Mouse (Mus musculus): ENCODE results near the gene Cacna1i.
A peak's percentile ranks its signal among the peaks of the same experiment; 100 is the strongest.

Gene Cacna1i

DNA sequence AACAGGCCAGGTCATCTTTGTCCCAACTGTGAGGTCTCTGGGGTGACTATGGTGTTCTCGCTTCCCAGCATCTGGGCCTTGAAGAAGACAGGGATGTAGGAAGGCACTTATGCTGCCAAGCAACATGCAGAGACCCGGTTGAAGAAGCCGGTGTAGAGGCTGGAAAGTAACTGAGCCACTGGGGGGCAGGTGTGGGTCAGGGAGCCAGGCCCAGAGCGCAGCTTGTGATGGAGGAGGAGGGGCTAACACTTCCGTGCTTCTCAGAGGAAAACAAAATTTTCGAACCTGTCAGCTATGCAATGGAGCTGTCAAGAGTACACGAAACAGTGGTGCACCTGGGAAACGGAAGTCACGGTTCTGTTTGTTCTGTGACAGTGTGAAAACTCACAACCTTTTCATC, 9.9 kb upstream of the Cacna1i start:
- no peak for DNase-seq (ENCODE audit: low read depth)

GRCm38 (mm10) chr15:80277625-80278024, 9.4 kb upstream of the Cacna1i start:
- peak; percentile 58 for DNase-seq (ENCODE audit: low read depth)

GRCm38 (mm10) chr15:80278121-80278759, 8.8 kb upstream of the Cacna1i start:
- DNase-seq (ENCODE audit: low read depth): no peak

GRCm38 (mm10) chr15:80279053-80279452, 8.0 kb upstream of the Cacna1i start:
- DNase-seq (ENCODE audit: low read depth): no peak

DNA sequence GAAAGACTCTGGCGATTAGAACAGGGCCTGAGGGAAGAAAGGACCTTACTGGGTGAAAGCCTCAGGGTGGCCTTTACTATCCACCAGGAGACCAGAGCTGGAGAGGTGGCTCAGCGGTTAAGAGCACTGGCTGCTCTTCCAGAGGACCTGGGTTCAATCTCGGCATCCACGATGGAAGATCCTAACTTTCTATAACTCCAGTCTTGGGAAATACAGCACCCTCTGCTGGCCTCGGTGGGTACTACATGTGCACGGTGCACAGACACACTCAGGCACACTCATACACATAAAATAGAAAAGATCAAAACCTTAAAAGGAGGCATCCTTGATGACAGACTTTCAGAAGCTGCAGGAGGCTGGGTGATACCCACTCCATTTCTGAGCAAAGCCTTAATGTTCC, 6.4 kb upstream of the Cacna1i start:
- peak; percentile 62 for DNase-seq (ENCODE audit: low read depth)

DNA sequence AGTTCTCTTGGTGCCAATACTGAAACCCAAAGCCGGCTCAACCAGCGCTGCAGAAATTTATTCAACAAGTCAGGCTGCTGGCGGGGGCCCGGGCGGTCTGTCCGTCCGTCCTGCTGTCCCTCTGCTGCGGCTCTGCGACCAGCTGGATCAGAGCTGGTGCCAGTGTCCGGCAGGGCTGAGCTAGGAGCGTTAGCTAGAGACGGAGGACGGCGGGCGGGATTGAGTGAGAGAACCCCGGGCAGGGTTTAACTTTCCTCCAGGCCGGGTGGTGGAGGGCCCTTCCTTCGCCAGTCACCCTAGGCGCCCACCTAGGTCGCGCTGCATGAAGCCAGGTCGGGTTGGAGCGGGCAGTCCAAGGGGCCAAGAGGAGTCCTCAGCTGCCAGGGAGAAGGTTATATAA, 998 bp downstream of the Cacna1i start:
- DNase-seq (ENCODE audit: low read depth): no peak

- DNase-seq (ENCODE audit: low read depth): peak; percentile 89
Observed at GRCm38 (mm10) chr15:80289436-80289835, 2.4 kb downstream of the Cacna1i start.

DNA sequence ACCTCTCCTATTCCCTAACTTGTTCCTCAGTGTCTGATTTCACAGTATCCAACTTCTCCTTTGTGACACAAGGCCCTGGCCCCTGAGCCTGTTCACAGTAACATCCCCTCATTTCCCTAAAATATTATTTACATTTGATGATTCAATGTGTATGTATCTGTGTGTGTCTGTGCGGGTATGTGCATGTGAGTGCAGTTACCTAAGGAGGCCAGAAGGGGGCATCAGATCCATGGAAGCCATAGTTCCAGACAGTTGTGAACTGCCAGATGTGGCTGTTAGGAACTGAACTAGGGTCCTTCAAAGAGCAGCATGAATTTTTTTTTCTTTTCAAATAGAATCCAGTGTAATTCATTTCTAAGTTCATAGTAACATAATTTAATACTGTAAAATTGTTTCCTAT, 10.1 kb downstream of the Cacna1i start:
- no peak for DNase-seq (ENCODE audit: low read depth)

DNA sequence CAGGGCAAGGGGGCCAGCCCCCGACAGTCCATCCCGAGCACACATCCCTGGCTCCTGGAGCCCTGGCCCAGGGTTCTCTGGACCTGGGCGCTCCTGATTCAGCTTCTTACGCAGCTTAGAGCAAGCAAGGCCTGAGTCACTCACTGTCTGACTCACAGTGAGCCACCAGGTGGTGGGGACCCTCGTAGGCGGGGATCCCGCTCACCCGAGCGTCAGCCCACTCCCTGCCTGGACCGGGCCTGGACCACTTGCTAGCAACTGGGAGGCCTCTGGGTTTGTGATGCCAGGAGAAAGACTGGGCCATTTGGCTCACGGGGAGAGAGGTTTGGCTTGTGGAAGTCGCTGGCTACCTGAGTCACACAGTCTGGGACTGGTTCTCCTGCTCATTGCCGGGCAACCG, 16.7 kb downstream of the Cacna1i start:
- no peak for DNase-seq (ENCODE audit: low read depth)

GRCm38 (mm10) chr15:80304188-80304587, 17.1 kb downstream of the Cacna1i start:
- no peak for DNase-seq (ENCODE audit: low read depth)

- no peak for DNase-seq (ENCODE audit: low read depth)
Observed at GRCm38 (mm10) chr15:80306146-80306545, 19.1 kb downstream of the Cacna1i start.

DNA sequence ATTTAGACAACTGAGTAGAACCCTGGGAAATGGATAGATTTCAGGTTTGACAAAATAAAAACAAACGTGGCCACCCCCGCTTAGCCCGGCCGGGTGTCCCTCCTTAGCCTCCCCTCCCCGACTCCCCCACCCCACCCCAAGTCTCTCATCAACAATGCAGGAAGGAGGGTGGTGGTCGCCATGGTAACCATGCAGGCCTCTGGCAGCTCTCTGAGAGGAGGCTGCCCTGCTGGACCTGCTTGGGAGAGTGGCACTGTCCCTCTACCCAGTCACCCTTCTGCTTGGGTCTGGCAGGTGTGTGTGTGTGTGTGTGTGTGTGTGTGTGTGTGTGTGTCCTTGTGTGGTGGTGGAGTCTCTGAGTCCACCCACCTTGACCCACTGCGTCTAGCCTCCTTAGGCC, 27.7 kb downstream of the Cacna1i start:
- DNase-seq (ENCODE audit: low read depth): no peak

GRCm38 (mm10) chr15:80316966-80317634, 30.1 kb downstream of the Cacna1i start:
- DNase-seq (ENCODE audit: low read depth): no peak

- DNase-seq (ENCODE audit: low read depth): no peak
Observed at GRCm38 (mm10) chr15:80317841-80318530, 30.9 kb downstream of the Cacna1i start.

- no peak for DNase-seq (ENCODE audit: low read depth)
Observed at GRCm38 (mm10) chr15:80318543-80319255, 31.7 kb downstream of the Cacna1i start.

GRCm38 (mm10) chr15:80319315-80319714, 32.3 kb downstream of the Cacna1i start:
- no peak for DNase-seq (ENCODE audit: low read depth)

DNA sequence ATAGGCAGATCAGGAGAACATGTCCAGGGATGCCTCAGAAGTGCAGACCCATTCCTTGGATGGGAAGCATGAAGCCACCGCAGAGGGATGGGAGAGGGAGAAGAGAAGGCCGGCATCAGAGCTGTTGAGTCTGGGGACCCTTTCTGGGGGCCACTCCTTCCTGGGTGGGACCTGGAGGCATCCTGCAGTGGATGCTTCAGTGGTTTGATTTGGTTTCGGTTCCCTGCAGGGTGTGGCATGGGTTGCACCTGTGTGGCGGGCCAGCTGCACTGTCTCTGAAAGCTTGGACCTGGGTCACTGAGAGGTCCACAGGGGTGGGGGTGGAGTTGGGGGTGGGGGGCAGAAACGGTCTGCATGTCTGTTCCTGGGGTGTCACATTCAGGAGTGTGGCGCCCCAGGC, 32.9 kb downstream of the Cacna1i start:
- DNase-seq (ENCODE audit: low read depth): no peak

- DNase-seq (ENCODE audit: low read depth): no peak
Observed at GRCm38 (mm10) chr15:80325207-80325606, 38.2 kb downstream of the Cacna1i start.

DNA sequence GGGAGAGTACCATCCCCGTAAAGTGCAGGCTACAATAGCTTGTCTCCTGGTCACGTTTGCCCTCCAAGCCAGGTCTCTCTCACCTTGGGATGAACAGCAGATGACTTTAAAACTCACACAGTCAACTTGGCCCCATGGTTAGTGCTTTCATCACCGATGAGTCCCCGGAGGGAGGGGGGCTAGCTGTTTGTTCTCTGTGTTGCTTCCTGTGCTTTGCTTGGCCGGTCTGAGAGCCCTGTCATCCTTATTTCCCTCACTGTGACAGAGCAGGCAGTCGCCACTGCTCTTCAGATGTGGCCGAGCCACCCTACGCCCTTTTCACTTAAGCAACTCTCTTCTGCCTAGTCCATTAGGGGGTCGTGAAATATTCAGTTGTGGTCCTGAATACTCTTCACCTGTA, 38.7 kb downstream of the Cacna1i start:
- no peak for DNase-seq (ENCODE audit: low read depth)

- DNase-seq (ENCODE audit: low read depth): no peak
Observed at GRCm38 (mm10) chr15:80326947-80327346, 39.9 kb downstream of the Cacna1i start.

- DNase-seq (ENCODE audit: low read depth): no peak
Observed at GRCm38 (mm10) chr15:80327743-80328540, 40.9 kb downstream of the Cacna1i start.

DNA sequence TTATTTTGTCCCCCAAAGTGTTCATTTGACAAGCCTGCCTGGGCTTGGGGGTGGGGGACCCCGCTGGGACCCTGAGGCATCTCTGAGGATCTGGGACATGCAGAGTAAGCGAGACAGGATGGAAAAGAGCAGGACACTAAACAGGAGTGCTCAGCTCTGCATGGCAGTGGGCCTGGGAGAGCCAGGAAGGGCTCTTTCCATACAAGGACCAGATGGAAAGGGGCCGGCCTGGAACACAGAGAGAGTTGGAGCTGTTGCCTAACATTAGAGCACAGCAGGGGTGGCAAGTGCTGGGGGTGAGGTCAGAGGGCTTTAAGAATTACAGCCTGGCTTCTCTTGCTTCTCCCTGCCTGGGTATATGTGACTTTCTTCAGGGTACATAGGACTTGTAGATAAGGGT, 43.2 kb downstream of the Cacna1i start:
- DNase-seq (ENCODE audit: low read depth): no peak

Data from naive thymus-derived CD4-positive, alpha-beta T cell, adult 2 months (primary cell).